21 mouse cellular contexts compared by ENCODE assay signal in genomic region chr11:69302817-69303216, GRCm38 (mm10). TPM values are rescaled to one million over a fixed set of nuclear protein-coding genes. Genes with fewer than 3 reads are reported as not detected.
DNase-seq lines count a peak whose midpoint lies in the region; ATAC-seq lines count a peak whose summit lies in the region.
"Had no signal": no experiment of that assay in that cellular context is flagged by ENCODE, and none has a peak within 500 bp of the region (broad histone marks: within the 10 kb centered on the region; RNA-seq: fewer than 3 reads in every experiment).

No protein-coding gene starts in this region.

- WGBS in hindbrain, embryonic 13.5 days = 93% methylated on average over 7 of the region's 7 CpGs
- WGBS in hindbrain, embryonic 16.5 days = 86% methylated on average over 7 of the region's 7 CpGs

- no peaks in the 10 kb centered on the region for H3K27me3 ChIP-seq in hindbrain, embryonic 13.5 days
- H3K27me3 ChIP-seq in hindbrain, embryonic 16.5 days (replicated peaks; ENCODE audit: control insufficient read depth, insufficient read depth, low read length) = no peaks in the 10 kb centered on the region
- H3K27me3 ChIP-seq: CH12.LX; embryonic facial prominence, embryonic 12.5 days; forebrain, embryonic 13.5 days; forebrain, embryonic 15.5 days; Patski had no signal

- ATAC-seq in hindbrain, embryonic 13.5 days (ENCODE audit: low FRiP score) = no peak
- ATAC-seq in hindbrain, embryonic 16.5 days = no peak
- ATAC-seq: activated CD4-positive, CD25-positive, alpha-beta regulatory T cell, adult 4 months; CD4-positive, CD25-positive, alpha-beta regulatory T cell, adult 4 months; forebrain, embryonic 13.5 days; forebrain, embryonic 15.5 days; forebrain, postnatal 0 days; Patski had no signal

- H3K9me3 ChIP-seq in hindbrain, embryonic 13.5 days = no peaks in the 10 kb centered on the region
- no peaks in the 10 kb centered on the region for H3K9me3 ChIP-seq in hindbrain, embryonic 16.5 days (ENCODE audit: control insufficient read depth, low read length)
- H3K9me3 ChIP-seq: embryonic facial prominence, embryonic 10.5 days; embryonic facial prominence, embryonic 12.5 days; forebrain, embryonic 13.5 days; forebrain, embryonic 15.5 days; G1E had no signal

- H3K4me3 ChIP-seq in hindbrain, embryonic 13.5 days = no peak overlapping the region
- no peak overlapping the region for H3K4me3 ChIP-seq in hindbrain, embryonic 16.5 days (ENCODE audit: low read length)
- H3K4me3 ChIP-seq: embryonic facial prominence, embryonic 10.5 days; embryonic facial prominence, embryonic 12.5 days; forebrain, embryonic 13.5 days; forebrain, embryonic 15.5 days had no signal

- H3K27ac ChIP-seq in hindbrain, embryonic 13.5 days = no peak overlapping the region
- H3K27ac ChIP-seq in hindbrain, embryonic 16.5 days (ENCODE audit: low read depth, low read length) = no peak overlapping the region
- H3K27ac ChIP-seq: embryonic facial prominence, embryonic 10.5 days; embryonic facial prominence, embryonic 12.5 days; forebrain, embryonic 13.5 days; forebrain, embryonic 15.5 days had no signal

- no peaks in the 10 kb centered on the region for H3K4me1 ChIP-seq in hindbrain, embryonic 13.5 days (replicated peaks)
- no peaks in the 10 kb centered on the region for H3K4me1 ChIP-seq in hindbrain, embryonic 16.5 days (ENCODE audit: control insufficient read depth, insufficient read depth, low read depth, low read length)
- H3K4me1 ChIP-seq: embryonic facial prominence, embryonic 10.5 days; embryonic facial prominence, embryonic 12.5 days; forebrain, embryonic 13.5 days; forebrain, embryonic 15.5 days had no signal

- DNase-seq in adrenal gland, postnatal 14 days = peak; percentile 11
- DNase-seq in adrenal gland, postnatal 25 days = no peak
- peak; percentile 30 to 52 for DNase-seq in cerebellum, postnatal 25 days
- DNase-seq in cerebellum, adult 18-20 months = no peak
- DNase-seq: adrenal gland, adult 8-10 months; adrenal gland, postnatal 36 days; B cell, adult 2 months; cerebellum, adult 11-12 months; cerebellum, adult 8-10 months; forebrain, postnatal 0 days had no signal

- 0 out of 2 replicates have a peak overlapping the region, but pooled peaks have one; percentile 13 for H3K9ac ChIP-seq in hindbrain, embryonic 13.5 days
- H3K9ac ChIP-seq in hindbrain, embryonic 16.5 days (ENCODE audit: low read depth, low read length) = no peak overlapping the region
- H3K9ac ChIP-seq: embryonic facial prominence, embryonic 12.5 days; forebrain, embryonic 13.5 days; forebrain, embryonic 15.5 days; forebrain, postnatal 0 days had no signal

- peaks cover 88% of the 10 kb centered on the region for H3K36me3 ChIP-seq in hindbrain, embryonic 13.5 days
- peaks cover 15% of the 10 kb centered on the region for H3K36me3 ChIP-seq in hindbrain, embryonic 16.5 days (ENCODE audit: control insufficient read depth, insufficient read depth, low read length)

- no peak overlapping the region for H3K4me2 ChIP-seq in hindbrain, embryonic 13.5 days
- no peak overlapping the region for H3K4me2 ChIP-seq in hindbrain, embryonic 16.5 days (ENCODE audit: low read length)
- H3K4me2 ChIP-seq: embryonic facial prominence, embryonic 12.5 days; forebrain, embryonic 13.5 days; forebrain, embryonic 15.5 days had no signal

RNA-seq across cellular contexts. Expression of gene Cntrob, which starts 20.8 kb away (rescaled TPM):
- 9.0 and 10.7 TPM in 2 replicates for total RNA-seq in adrenal gland, postnatal 14 days (2021)
- total RNA-seq in adrenal gland, postnatal 25 days (2021) = 10.3 and 13.3 TPM in 2 replicates
- 22.6 and 24.4 TPM in 2 replicates for polyA plus RNA-seq in hindbrain, embryonic 13.5 days (2015; fragmentation: Nextera tagmentation; extraction: Ambion mirVana)
- polyA plus RNA-seq in hindbrain, embryonic 16.5 days (2015; fragmentation: Nextera tagmentation; extraction: Ambion mirVana) = 15.5 and 16.4 TPM in 2 replicates

RNA-seq across cellular contexts. Expression of gene Trappc1, which starts 21.0 kb away (rescaled TPM):
- total RNA-seq in adrenal gland, postnatal 14 days (2021) = 82.9 and 83.2 TPM in 2 replicates
- total RNA-seq in adrenal gland, postnatal 25 days (2021) = 80.8 and 86.2 TPM in 2 replicates
- polyA plus RNA-seq in hindbrain, embryonic 13.5 days (2015; fragmentation: Nextera tagmentation; extraction: Ambion mirVana) = 204 and 210 TPM in 2 replicates
- 177 and 185 TPM in 2 replicates for polyA plus RNA-seq in hindbrain, embryonic 16.5 days (2015; fragmentation: Nextera tagmentation; extraction: Ambion mirVana)

RNA-seq across cellular contexts. Expression of gene Kcnab3, which starts 23.2 kb away (rescaled TPM):
- total RNA-seq in adrenal gland, postnatal 14 days (2021) = 6.6 and 6.9 TPM in 2 replicates
- total RNA-seq in adrenal gland, postnatal 25 days (2021) = 7.3 and 9.7 TPM in 2 replicates
- polyA plus RNA-seq in hindbrain, embryonic 13.5 days (2015; fragmentation: Nextera tagmentation; extraction: Ambion mirVana) = 4.2 and 5.1 TPM in 2 replicates
- 4.9 and 6.0 TPM in 2 replicates for polyA plus RNA-seq in hindbrain, embryonic 16.5 days (2015; fragmentation: Nextera tagmentation; extraction: Ambion mirVana)

RNA-seq across cellular contexts. Expression of gene Rnf227, which starts 37.4 kb away (rescaled TPM):
- 4.1 and 5.4 TPM in 2 replicates for total RNA-seq in adrenal gland, postnatal 14 days (2021)
- 6.8 and 7.7 TPM in 2 replicates for total RNA-seq in adrenal gland, postnatal 25 days (2021)
- 163 and 166 TPM in 2 replicates for polyA plus RNA-seq in hindbrain, embryonic 13.5 days (2015; fragmentation: Nextera tagmentation; extraction: Ambion mirVana)
- polyA plus RNA-seq in hindbrain, embryonic 16.5 days (2015; fragmentation: Nextera tagmentation; extraction: Ambion mirVana) = 239 and 257 TPM in 2 replicates
- polyA plus RNA-seq: G1E had no signal

Comparison
In these comparisons a context has a peak if more than half of its experiments do, and no peak if none do; other contexts are left out.
1. DNase-seq: peak in adrenal gland, postnatal 14 days (single experiment) and cerebellum, postnatal 25 days (2 of 2); none in adrenal gland, postnatal 25 days (single experiment) and cerebellum, adult 18-20 months (0 of 2).